Mouse (Mus musculus) neural tube, embryonic 12.5 days (tissue): ENCODE data around the gene Trank1. TPM values are rescaled to one million over a fixed set of nuclear protein-coding genes. Genes with fewer than 3 reads are reported as not detected.

ENCODE experiments used
- ATAC-seq: fragments of 200-750 bp; cut with Nextera tagmentation; 2 replicates; pipeline ENCODE4 v1.8.0; 2017; ENCODE audit warnings: low read depth, mild to moderate bottlenecking, moderate TSS enrichment, moderate library complexity; ENCODE audit not compliant: low FRiP score
- H3K27ac ChIP-seq: fragments of 300-500 bp; sonication (generic); 2 replicates; pipeline ENCODE4 v1.5.1; 2016
- H3K27me3 ChIP-seq: fragments of 300-500 bp; sonication (generic); replicated peaks from 2 replicates; pipeline ENCODE4 v1.6.1; 2016; ENCODE audit warnings: mild to moderate bottlenecking
- H3K36me3 ChIP-seq: fragments of 300-500 bp; sonication (generic); 2 replicates; pipeline ENCODE4 v1.6.1; 2016; ENCODE audit warnings: mild to moderate bottlenecking
- H3K4me1 ChIP-seq: fragments of 300-500 bp; sonication (generic); 2 replicates; pipeline ENCODE4 v1.6.1; 2016
- H3K4me2 ChIP-seq: fragments of 300-500 bp; sonication (generic); replicated peaks from 2 replicates; pipeline ENCODE4 v1.6.1; 2016; ENCODE audit warnings: mild to moderate bottlenecking
- H3K4me3 ChIP-seq: fragments of 300-500 bp; sonication (generic); 2 replicates; pipeline ENCODE4 v1.5.1; 2016
- H3K9ac ChIP-seq: fragments of 300-500 bp; sonication (generic); 2 replicates; pipeline ENCODE4 v1.6.1; 2016; ENCODE audit warnings: mild to moderate bottlenecking
- H3K9me3 ChIP-seq: fragments of 300-500 bp; sonication (generic); 2 replicates; pipeline ENCODE4 v1.6.1; 2016; ENCODE audit warnings: mild to moderate bottlenecking
- WGBS: fragments of 180-500 bp; shearing (Covaris S2); methylation state at CpG from one replicate; pipeline ENCODE4 v1.1.7; 2016; 5-methylcytosine and 5-hydroxymethylcytosine counted together
- polyA plus RNA-seq: library from polyadenylated mRNA; unstranded; fragments of >200 nt; fragmentation: Nextera tagmentation; extraction: Ambion mirVana; gene quantifications from 2 replicates; pipeline ENCODE4 v1.2.1, GENCODE M21; 2016

Trank1 gene
- 0.72 and 1.0 TPM in 2 replicates for polyA plus RNA-seq

- 12% methylated on average over 72 of the region's 72 CpGs for WGBS
- ATAC-seq, result peak; percentile 77
- peaks cover 57% of the 10 kb centered on the region for H3K27me3 ChIP-seq
These were observed at the start of gene Trank1 for GRCm38 (mm10) chr9:111311031-111311842. Trank1 (plus strand) TSS chr9:111311739.

DNA sequence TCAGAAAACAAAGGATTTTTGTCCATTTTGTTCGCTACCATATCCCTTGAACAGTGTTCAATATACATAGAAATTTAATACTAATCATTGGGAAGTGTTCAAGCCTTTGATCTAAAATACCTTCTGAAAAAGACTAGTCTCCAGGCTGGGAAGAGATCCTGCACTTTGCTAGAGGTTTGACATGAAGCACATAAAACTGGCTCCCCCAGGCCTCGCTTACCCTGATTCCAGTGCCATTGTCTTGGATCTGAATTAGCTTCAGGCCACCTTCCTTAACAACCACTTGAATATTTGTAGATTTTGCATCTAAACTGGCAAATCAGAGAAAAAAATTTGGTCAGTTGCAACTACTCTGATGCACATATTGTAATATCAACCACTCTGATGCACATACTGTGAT, 43.5 kb upstream of the Trank1 start:
- Histone ChIP-seq H3K4me2 (no peak overlapping the region), H3K36me3 (peaks cover 21% of the 10 kb centered on the region), H3K9me3 (no peaks in the 10 kb centered on the region), H3K27me3 (no peaks in the 10 kb centered on the region), H3K9ac (no peak overlapping the region), H3K4me1 (peaks cover 14% of the 10 kb centered on the region), H3K4me3 (no peak overlapping the region), H3K27ac (no peak overlapping the region)
- WGBS, result 95% methylated on average over 2 of the region's 2 CpGs
- no peak for ATAC-seq

More at GRCm38 (mm10) chr9:111311031-111311842, at the start of gene Trank1:
- H3K4me3 ChIP-seq, result peak within 1 kb of the TSS; percentile 48
- peak within 1 kb of the TSS; percentile 93 for H3K4me2 ChIP-seq
- H3K36me3 ChIP-seq, result no peaks in the 10 kb centered on the region
- H3K27ac ChIP-seq, result no peak within 1 kb of the TSS
- H3K9me3 ChIP-seq, result peaks cover 8% of the 10 kb centered on the region; the same call in 1 of the 2 replicates
- H3K9ac ChIP-seq, result peak within 1 kb of the TSS; percentile 53
- H3K4me1 ChIP-seq, result peaks cover 17% of the 10 kb centered on the region

DNA sequence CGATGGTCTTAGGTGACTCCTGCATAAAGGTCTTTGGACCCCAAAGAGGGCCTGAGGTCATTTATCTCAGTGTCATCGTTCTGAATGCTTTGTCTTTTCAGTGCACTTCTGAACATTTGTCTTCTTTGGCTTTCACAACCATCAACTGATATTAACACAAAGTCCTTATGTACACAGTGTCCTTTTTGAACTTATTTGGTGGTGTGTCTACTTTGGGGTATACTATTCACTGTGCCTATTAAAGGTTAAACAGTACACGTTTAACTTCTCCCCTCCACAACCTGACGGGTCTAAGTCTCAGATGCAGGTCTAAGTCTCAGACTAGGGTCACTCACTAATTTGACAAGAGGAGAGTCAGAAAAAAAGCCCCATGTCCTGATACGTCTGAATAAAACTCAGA, 40.9 kb upstream of the Trank1 start:
- Histone ChIP-seq H3K9me3 (no peaks in the 10 kb centered on the region), H3K4me1 (peaks cover 37% of the 10 kb centered on the region), H3K9ac (peak overlapping the region; percentile 74), H3K27me3 (no peaks in the 10 kb centered on the region), H3K36me3 (peaks cover 10% of the 10 kb centered on the region; the same call in 1 of the 2 replicates), H3K4me2 (peak overlapping the region; percentile 90), H3K4me3 (peak overlapping the region; percentile 53), H3K27ac (peak overlapping the region; percentile 46; the same call in 1 of the 2 replicates)
- no peak for ATAC-seq
- WGBS, result 10% methylated on average over 5 of the region's 5 CpGs

DNA sequence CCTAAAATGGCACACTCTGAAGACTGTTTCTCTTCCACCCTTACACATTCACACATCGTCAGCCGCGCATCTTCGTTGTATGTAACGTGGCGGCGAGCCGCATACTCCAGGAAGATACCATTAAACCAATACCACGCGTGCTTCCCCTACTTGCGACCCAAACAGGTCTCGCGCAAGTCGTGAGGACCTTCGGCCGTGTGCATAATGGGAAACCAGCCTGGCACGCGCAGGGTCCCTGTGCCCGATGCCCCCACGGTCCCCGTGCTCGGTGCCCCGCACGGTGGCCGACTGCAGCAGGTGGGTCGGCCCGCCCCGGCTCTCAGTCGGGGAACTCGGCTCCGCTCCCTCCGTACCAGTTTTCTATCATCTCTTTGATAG, 40.5 kb upstream of the Trank1 start:
- Histone ChIP-seq H3K9me3 (no peaks in the 10 kb centered on the region), H3K4me2 (peak overlapping the region; percentile 90), H3K4me3 (peak overlapping the region; percentile 53), H3K4me1 (peaks cover 41% of the 10 kb centered on the region), H3K27ac (peak overlapping the region; percentile 46), H3K27me3 (no peaks in the 10 kb centered on the region), H3K9ac (peak overlapping the region; percentile 74), H3K36me3 (peaks cover 10% of the 10 kb centered on the region; the same call in 1 of the 2 replicates)
- peak; percentile 82 for ATAC-seq
- WGBS, result under 1% methylated on average over 32 of the region's 32 CpGs

DNA sequence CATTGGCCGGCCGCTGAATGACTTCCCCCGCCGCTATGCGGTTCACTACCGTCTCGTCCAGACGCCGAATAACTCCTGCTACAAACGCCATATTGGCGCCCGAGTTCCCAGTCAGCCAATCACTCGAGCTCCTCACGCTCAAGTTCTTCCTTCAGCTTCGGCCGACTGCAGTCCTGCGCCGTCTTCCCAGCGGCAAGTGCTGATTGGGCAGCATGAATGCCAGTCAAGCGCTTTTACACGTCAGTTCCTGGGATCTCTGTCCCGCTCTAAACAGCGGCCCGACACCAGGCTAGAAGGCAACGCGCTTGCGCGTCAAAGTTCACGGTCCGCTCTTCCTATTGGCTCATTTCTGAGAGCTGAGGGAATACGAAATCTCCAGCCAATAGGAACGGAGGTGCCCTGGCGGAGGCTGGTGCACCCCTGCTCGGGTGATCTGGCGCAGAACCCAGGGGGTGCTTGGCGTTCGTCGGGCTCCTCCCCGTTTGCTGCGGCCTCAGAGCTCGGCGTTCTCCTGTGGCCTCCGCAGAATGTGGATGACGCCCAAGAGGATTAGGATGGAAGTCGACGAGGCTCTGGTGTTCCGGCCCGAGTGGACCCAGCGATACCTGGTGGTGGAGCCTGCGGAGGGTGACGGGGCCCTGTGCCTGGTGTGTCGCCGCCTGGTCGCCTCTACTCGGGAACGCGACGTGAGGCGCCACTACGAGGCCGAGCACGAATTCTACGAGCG, 39.9 kb upstream of the Trank1 start, which contains the start of the genes Mlh1 and Epm2aip1:
TSS of gene Mlh1 (minus strand) at position 358 of the 727 bp plus-strand sequence.
TSS of gene Epm2aip1 (plus strand) at position 496 of the 727 bp plus-strand sequence.
- ATAC-seq, result peak; percentile 100
- Histone ChIP-seq H3K4me2 (peak within 1 kb of the TSS; percentile 90), H3K4me3 (peak within 1 kb of the TSS; percentile 86), H3K9me3 (no peaks in the 10 kb centered on the region), H3K9ac (peak within 1 kb of the TSS; percentile 91), H3K4me1 (peaks cover 43% of the 10 kb centered on the region), H3K27me3 (no peaks in the 10 kb centered on the region), H3K27ac (peak within 1 kb of the TSS; percentile 83), H3K36me3 (peaks cover 12% of the 10 kb centered on the region; the same call in 1 of the 2 replicates)
- WGBS, result under 1% methylated on average over 64 of the region's 64 CpGs

GRCm38 (mm10) chr9:111272356-111272755, 39.2 kb upstream of the Trank1 start:
- peaks cover 12% of the 10 kb centered on the region; the same call in 1 of the 2 replicates for H3K36me3 ChIP-seq
- 13% methylated on average over 19 of the region's 19 CpGs for WGBS
- peak overlapping the region; percentile 83 for H3K27ac ChIP-seq
- H3K4me1 ChIP-seq, result peaks cover 43% of the 10 kb centered on the region
- H3K4me3 ChIP-seq, result peak overlapping the region; percentile 86
- peak overlapping the region; percentile 91 for H3K9ac ChIP-seq
- no peak for ATAC-seq
- H3K9me3 ChIP-seq, result no peaks in the 10 kb centered on the region
- no peaks in the 10 kb centered on the region for H3K27me3 ChIP-seq
- H3K4me2 ChIP-seq, result peak overlapping the region; percentile 90

DNA sequence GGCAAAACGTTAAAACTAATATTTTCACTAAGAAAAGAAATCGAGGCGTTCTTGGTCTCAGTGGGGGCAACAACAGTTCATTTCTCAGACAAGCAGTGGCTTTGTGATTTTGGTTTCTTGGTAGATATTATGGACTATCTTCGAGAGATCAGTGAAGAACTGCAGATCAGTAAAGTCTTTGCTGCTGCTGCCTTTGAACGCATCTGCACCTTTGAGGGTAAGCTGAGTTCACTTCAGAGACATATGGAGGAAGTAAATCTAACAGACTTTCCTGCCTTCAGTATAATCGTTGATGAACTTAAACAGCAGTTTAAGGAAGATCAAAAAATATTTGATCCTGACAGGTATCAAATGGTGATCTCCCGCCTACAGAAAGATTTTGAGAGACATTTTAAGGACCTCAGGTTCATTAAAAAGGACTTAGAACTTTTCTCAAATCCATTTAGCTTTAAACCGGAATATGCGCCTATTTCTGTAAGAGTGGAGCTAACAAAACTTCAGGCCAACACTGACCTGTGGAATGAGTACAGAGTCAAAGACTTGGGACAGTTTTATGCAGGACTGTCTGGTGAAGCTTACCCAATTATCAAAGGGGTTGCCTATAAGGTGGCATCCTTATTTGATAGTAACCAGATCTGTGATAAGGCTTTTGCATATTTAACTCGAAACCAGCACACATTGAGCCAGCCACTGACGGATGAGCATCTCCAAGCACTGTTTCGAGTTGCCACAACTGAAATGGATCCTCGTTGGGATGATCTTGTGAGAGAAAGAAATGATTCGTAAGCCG, 38.3 kb upstream of the Trank1 start:
- H3K4me3 ChIP-seq, result peak overlapping the region; percentile 86
- ATAC-seq, result no peak
- 76% methylated on average over 15 of the region's 15 CpGs for WGBS
- H3K27me3 ChIP-seq, result no peaks in the 10 kb centered on the region
- peak overlapping the region; percentile 91 for H3K9ac ChIP-seq
- peaks cover 43% of the 10 kb centered on the region for H3K4me1 ChIP-seq
- peaks cover 15% of the 10 kb centered on the region for H3K36me3 ChIP-seq
- no peaks in the 10 kb centered on the region for H3K9me3 ChIP-seq
- H3K4me2 ChIP-seq, result peak overlapping the region; percentile 90
- no peak overlapping the region for H3K27ac ChIP-seq

DNA sequence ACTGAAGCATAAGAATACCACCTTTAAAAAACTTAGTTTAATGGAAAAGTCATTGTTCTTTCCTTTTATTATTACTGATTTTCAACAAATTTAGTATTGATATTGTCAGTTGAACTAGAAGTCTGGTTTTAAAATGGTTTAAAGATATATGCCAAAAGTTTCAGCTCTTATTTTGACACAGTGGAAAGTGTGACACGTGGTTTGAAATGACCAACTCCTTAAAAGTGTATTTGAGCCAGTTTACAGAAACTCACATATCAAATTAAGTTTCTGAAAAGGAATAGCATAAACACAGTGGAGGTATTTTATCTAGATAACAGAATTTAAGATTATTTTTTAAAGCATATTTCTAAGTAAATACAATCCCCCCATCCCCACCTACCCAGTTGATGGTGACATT, 37.6 kb upstream of the Trank1 start:
- Histone ChIP-seq H3K4me1 (peaks cover 43% of the 10 kb centered on the region), H3K36me3 (peaks cover 21% of the 10 kb centered on the region), H3K27ac (no peak overlapping the region), H3K27me3 (no peaks in the 10 kb centered on the region), H3K4me2 (peak overlapping the region; percentile 90), H3K4me3 (no peak overlapping the region), H3K9me3 (no peaks in the 10 kb centered on the region), H3K9ac (no peak overlapping the region)
- ATAC-seq, result no peak
- WGBS, result 93% methylated on average over 1 of the region's 1 CpGs

DNA sequence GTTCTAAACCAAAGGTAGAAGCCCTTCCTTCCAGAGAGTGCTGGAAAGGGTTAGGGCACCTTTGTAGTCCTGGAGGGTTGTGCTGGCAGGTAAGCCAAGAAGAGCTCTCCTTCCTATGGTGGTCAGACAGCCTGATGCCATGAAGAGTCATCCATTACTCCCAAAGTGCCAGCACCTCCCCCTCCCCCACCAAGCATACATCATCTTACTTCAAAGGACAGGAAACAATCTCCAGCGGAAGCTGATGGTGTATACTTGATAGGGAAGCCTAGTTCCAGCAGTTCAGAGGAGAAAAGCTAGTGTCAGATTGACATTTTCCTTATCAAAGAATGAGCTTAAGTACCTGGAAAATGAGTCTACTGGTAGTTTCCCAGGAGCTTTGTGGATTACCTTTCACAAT, 36.4 kb upstream of the Trank1 start:
- peaks cover 42% of the 10 kb centered on the region for H3K4me1 ChIP-seq
- no peaks in the 10 kb centered on the region for H3K27me3 ChIP-seq
- no peak for ATAC-seq
- H3K9ac ChIP-seq, result no peak overlapping the region
- peak overlapping the region; percentile 90 for H3K4me2 ChIP-seq
- peaks cover 28% of the 10 kb centered on the region for H3K36me3 ChIP-seq
- H3K9me3 ChIP-seq, result no peaks in the 10 kb centered on the region
- no peak overlapping the region for H3K27ac ChIP-seq
- 54% methylated on average over 1 of the region's 1 CpGs for WGBS
- no peak overlapping the region for H3K4me3 ChIP-seq

GRCm38 (mm10) chr9:111285061-111285460, 26.5 kb upstream of the Trank1 start:
- Histone ChIP-seq H3K36me3 (no peaks in the 10 kb centered on the region), H3K4me1 (peaks cover 6% of the 10 kb centered on the region; the same call in 1 of the 2 replicates), H3K27ac (no peak overlapping the region), H3K27me3 (no peaks in the 10 kb centered on the region), H3K4me3 (no peak overlapping the region), H3K4me2 (no peak overlapping the region), H3K9me3 (no peaks in the 10 kb centered on the region), H3K9ac (no peak overlapping the region)
- no peak for ATAC-seq
- 26% methylated on average over 3 of the region's 3 CpGs for WGBS

DNA sequence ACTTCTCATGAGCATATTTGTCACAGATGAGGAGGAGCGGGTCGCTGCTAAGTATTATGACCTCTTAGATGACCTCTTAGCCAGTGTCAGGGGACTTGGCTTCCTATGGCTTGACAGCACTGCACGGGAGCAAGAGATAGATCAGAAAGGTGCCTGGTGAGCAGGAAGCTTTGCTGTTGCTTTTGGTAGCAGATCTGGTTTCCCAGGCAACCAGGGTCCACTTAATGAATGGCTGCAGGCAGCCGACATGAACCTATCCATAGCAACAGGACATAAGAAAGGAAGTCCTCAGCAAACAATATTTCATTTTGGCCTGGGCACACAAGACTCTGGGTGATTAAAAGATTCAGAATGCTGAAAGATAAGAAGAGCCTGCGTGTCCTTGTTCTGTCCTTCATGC, 25.9 kb upstream of the Trank1 start:
- 17% methylated on average over 5 of the region's 5 CpGs for WGBS
- Histone ChIP-seq H3K9ac (no peak overlapping the region), H3K4me1 (peaks cover 6% of the 10 kb centered on the region; the same call in 1 of the 2 replicates), H3K4me3 (no peak overlapping the region), H3K27ac (no peak overlapping the region), H3K36me3 (no peaks in the 10 kb centered on the region), H3K9me3 (no peaks in the 10 kb centered on the region), H3K27me3 (no peaks in the 10 kb centered on the region), H3K4me2 (no peak overlapping the region)
- peak; percentile 41; the same call in 1 of the 2 replicates for ATAC-seq
